Mouse (Mus musculus) neural tube, embryonic 15.5 days (tissue): Measurements from ENCODE around the gene Gm17662. TPM values are rescaled to one million over a fixed set of nuclear protein-coding genes. Genes with fewer than 3 reads are reported as not detected.
A peak's percentile ranks its signal among the peaks of the same experiment; 100 is the strongest.

Experiments
- ATAC-seq: fragments of 200-750 bp; cut with Nextera tagmentation; 2 replicates; pipeline ENCODE4 v1.8.0; 2017; ENCODE audit warnings: mild to moderate bottlenecking, moderate TSS enrichment, moderate library complexity; ENCODE audit not compliant: low FRiP score
- H3K27ac ChIP-seq: fragments of 300-500 bp; sonication (generic); replicated peaks from 2 replicates; pipeline ENCODE4 v1.5.1; 2015; ENCODE audit warnings: mild to moderate bottlenecking, inconsistent platforms
- H3K27me3 ChIP-seq: fragments of 300-500 bp; sonication (generic); replicated peaks from 2 replicates; pipeline ENCODE4 v1.6.1; 2015; ENCODE audit warnings: inconsistent platforms
- H3K36me3 ChIP-seq: fragments of 300-500 bp; sonication (generic); 2 replicates; pipeline ENCODE4 v1.6.1; 2015; ENCODE audit warnings: inconsistent platforms
- H3K4me1 ChIP-seq: fragments of 300-500 bp; sonication (generic); 2 replicates; pipeline ENCODE4 v1.6.1; 2015; ENCODE audit warnings: inconsistent platforms
- H3K4me2 ChIP-seq: fragments of 300-500 bp; sonication (generic); 2 replicates; pipeline ENCODE4 v1.6.1; 2015; ENCODE audit warnings: inconsistent platforms, mild to moderate bottlenecking, moderate library complexity
- H3K4me3 ChIP-seq: fragments of 300-500 bp; sonication (generic); replicated peaks from 2 replicates; pipeline ENCODE4 v1.5.1; 2015; ENCODE audit warnings: mild to moderate bottlenecking, inconsistent platforms
- H3K9ac ChIP-seq: fragments of 300-500 bp; sonication (generic); replicated peaks from 2 replicates; pipeline ENCODE4 v1.6.1; 2015; ENCODE audit warnings: mild to moderate bottlenecking, inconsistent platforms
- H3K9me3 ChIP-seq: fragments of 300-500 bp; sonication (generic); replicated peaks from 2 replicates; pipeline ENCODE4 v1.6.1; 2016; ENCODE audit warnings: inconsistent platforms
- WGBS: fragments of 180-500 bp; shearing (Covaris S2); methylation state at CpG from one replicate; pipeline ENCODE4 v1.1.7; 2015; ENCODE audit warnings: mixed read lengths; 5-methylcytosine and 5-hydroxymethylcytosine counted together
- polyA plus RNA-seq: library from polyadenylated mRNA; unstranded; fragments of >200 nt; fragmentation: Nextera tagmentation; extraction: Ambion mirVana; gene quantifications from 2 replicates; pipeline ENCODE4 v1.2.1, GENCODE M21; 2015

The Gm17662 gene
- polyA plus RNA-seq, result not detected in 2 replicates

GRCm38 (mm10) chr4:104857029-104857428 lies at the start of gene Gm17662:
Gene Gm17662 (plus strand): TSS chr4:104857329.
- no peaks in the 10 kb centered on the region for H3K9me3 ChIP-seq
- H3K27ac ChIP-seq, result no peak within 1 kb of the TSS
- no peaks in the 10 kb centered on the region for H3K27me3 ChIP-seq
- no peak within 1 kb of the TSS for H3K4me2 ChIP-seq
- H3K9ac ChIP-seq, result no peak within 1 kb of the TSS
- ATAC-seq, result no peak
- 75% methylated on average over 1 of the region's 1 CpGs for WGBS
- no peaks in the 10 kb centered on the region for H3K36me3 ChIP-seq
- no peaks in the 10 kb centered on the region for H3K4me1 ChIP-seq
- no peak within 1 kb of the TSS for H3K4me3 ChIP-seq

- Histone ChIP-seq H3K27ac (no peak overlapping the region), H3K4me1 (peaks cover 14% of the 10 kb centered on the region), H3K9me3 (no peaks in the 10 kb centered on the region), H3K36me3 (no peaks in the 10 kb centered on the region), H3K27me3 (no peaks in the 10 kb centered on the region), H3K4me3 (no peak overlapping the region), H3K4me2 (no peak overlapping the region), H3K9ac (no peak overlapping the region)
- peak; percentile 42; the same call in 1 of the 2 replicates for ATAC-seq
- 56% methylated on average over 10 of the region's 10 CpGs for WGBS
Observed at GRCm38 (mm10) chr4:104810710-104811286, 46.3 kb upstream of the Gm17662 start.

GRCm38 (mm10) chr4:104813617-104814016 lies 43.5 kb upstream of the Gm17662 start:
- Histone ChIP-seq H3K27ac (no peak overlapping the region), H3K36me3 (no peaks in the 10 kb centered on the region), H3K4me1 (peaks cover 11% of the 10 kb centered on the region), H3K9ac (no peak overlapping the region), H3K4me2 (no peak overlapping the region), H3K4me3 (no peak overlapping the region), H3K9me3 (no peaks in the 10 kb centered on the region), H3K27me3 (no peaks in the 10 kb centered on the region)
- no peak for ATAC-seq
- 69% methylated on average over 2 of the region's 2 CpGs for WGBS

- H3K9me3 ChIP-seq, result no peaks in the 10 kb centered on the region
- no peaks in the 10 kb centered on the region for H3K4me1 ChIP-seq
- no peak overlapping the region for H3K4me3 ChIP-seq
- no peaks in the 10 kb centered on the region for H3K36me3 ChIP-seq
- no peak overlapping the region for H3K27ac ChIP-seq
- no peak overlapping the region for H3K4me2 ChIP-seq
- H3K9ac ChIP-seq, result no peak overlapping the region
- H3K27me3 ChIP-seq, result no peaks in the 10 kb centered on the region
- WGBS, result 84% methylated on average over 4 of the region's 4 CpGs
- ATAC-seq, result no peak
Observed at GRCm38 (mm10) chr4:104816519-104817232, 40.5 kb upstream of the Gm17662 start.

GRCm38 (mm10) chr4:104817509-104817908 lies 39.6 kb upstream of the Gm17662 start:
- H3K4me3 ChIP-seq, result no peak overlapping the region
- no peaks in the 10 kb centered on the region for H3K9me3 ChIP-seq
- H3K4me2 ChIP-seq, result no peak overlapping the region
- 66% methylated on average over 2 of the region's 2 CpGs for WGBS
- no peaks in the 10 kb centered on the region for H3K4me1 ChIP-seq
- H3K36me3 ChIP-seq, result no peaks in the 10 kb centered on the region
- ATAC-seq, result no peak
- no peaks in the 10 kb centered on the region for H3K27me3 ChIP-seq
- H3K27ac ChIP-seq, result no peak overlapping the region
- no peak overlapping the region for H3K9ac ChIP-seq

- no peak overlapping the region for H3K4me2 ChIP-seq
- 76% methylated on average over 4 of the region's 4 CpGs for WGBS
Observed at GRCm38 (mm10) chr4:104818986-104819385, 38.1 kb upstream of the Gm17662 start.

GRCm38 (mm10) chr4:104819891-104820290 lies 37.2 kb upstream of the Gm17662 start:
- ATAC-seq, result no peak
- no peaks in the 10 kb centered on the region for H3K27me3 ChIP-seq
- no peaks in the 10 kb centered on the region for H3K4me1 ChIP-seq
- H3K9me3 ChIP-seq, result no peaks in the 10 kb centered on the region
- H3K27ac ChIP-seq, result no peak overlapping the region
- no peak overlapping the region for H3K4me3 ChIP-seq
- H3K9ac ChIP-seq, result no peak overlapping the region
- 80% methylated on average over 4 of the region's 4 CpGs for WGBS
- H3K4me2 ChIP-seq, result no peak overlapping the region
- no peaks in the 10 kb centered on the region for H3K36me3 ChIP-seq

More at GRCm38 (mm10) chr4:104818986-104819385, 38.1 kb upstream of the Gm17662 start:
- Histone ChIP-seq H3K27ac (no peak overlapping the region), H3K27me3 (no peaks in the 10 kb centered on the region), H3K36me3 (no peaks in the 10 kb centered on the region), H3K4me3 (no peak overlapping the region), H3K9ac (no peak overlapping the region), H3K9me3 (no peaks in the 10 kb centered on the region), H3K4me1 (no peaks in the 10 kb centered on the region)
- no peak for ATAC-seq

- no peaks in the 10 kb centered on the region for H3K36me3 ChIP-seq
- H3K9ac ChIP-seq, result no peak overlapping the region
- no peak for ATAC-seq
- no peaks in the 10 kb centered on the region for H3K4me1 ChIP-seq
- no peaks in the 10 kb centered on the region for H3K27me3 ChIP-seq
- H3K9me3 ChIP-seq, result no peaks in the 10 kb centered on the region
- no peak overlapping the region for H3K4me3 ChIP-seq
- no peak overlapping the region for H3K4me2 ChIP-seq
- no peak overlapping the region for H3K27ac ChIP-seq
- WGBS, result 90% methylated on average over 4 of the region's 4 CpGs
Observed at GRCm38 (mm10) chr4:104823597-104824101, 33.5 kb upstream of the Gm17662 start.

GRCm38 (mm10) chr4:104824381-104825077 lies 32.6 kb upstream of the Gm17662 start:
- H3K36me3 ChIP-seq, result no peaks in the 10 kb centered on the region
- WGBS, result 80% methylated on average over 7 of the region's 7 CpGs
- H3K4me1 ChIP-seq, result no peaks in the 10 kb centered on the region
- no peaks in the 10 kb centered on the region for H3K27me3 ChIP-seq
- H3K27ac ChIP-seq, result no peak overlapping the region
- no peak overlapping the region for H3K9ac ChIP-seq
- no peak for ATAC-seq
- H3K9me3 ChIP-seq, result no peaks in the 10 kb centered on the region
- H3K4me3 ChIP-seq, result no peak overlapping the region
- H3K4me2 ChIP-seq, result no peak overlapping the region

GRCm38 (mm10) chr4:104828939-104829338 lies 28.2 kb upstream of the Gm17662 start:
- no peak for ATAC-seq
- Histone ChIP-seq H3K4me1 (no peaks in the 10 kb centered on the region), H3K9ac (no peak overlapping the region), H3K4me3 (no peak overlapping the region), H3K36me3 (no peaks in the 10 kb centered on the region), H3K27ac (no peak overlapping the region), H3K4me2 (no peak overlapping the region), H3K27me3 (no peaks in the 10 kb centered on the region), H3K9me3 (no peaks in the 10 kb centered on the region)
- 72% methylated on average over 5 of the region's 5 CpGs for WGBS

- no peak overlapping the region for H3K27ac ChIP-seq
- ATAC-seq, result no peak
- no peaks in the 10 kb centered on the region for H3K27me3 ChIP-seq
- no peak overlapping the region for H3K9ac ChIP-seq
- 19% methylated on average over 5 of the region's 5 CpGs for WGBS
- H3K36me3 ChIP-seq, result no peaks in the 10 kb centered on the region
- H3K4me2 ChIP-seq, result no peak overlapping the region
- peaks cover 5% of the 10 kb centered on the region; the same call in 1 of the 2 replicates for H3K4me1 ChIP-seq
- no peaks in the 10 kb centered on the region for H3K9me3 ChIP-seq
- no peak overlapping the region for H3K4me3 ChIP-seq
Observed at GRCm38 (mm10) chr4:104835096-104835495, 22.0 kb upstream of the Gm17662 start.
